Mouse (Mus musculus): ENCODE results near the gene Ncam2. TPM values are rescaled to one million over a fixed set of nuclear protein-coding genes. Genes with fewer than 3 reads are reported as not detected.

Ncam2 gene
- total RNA-seq, 1 experiment: 0.13 TPM

DNA sequence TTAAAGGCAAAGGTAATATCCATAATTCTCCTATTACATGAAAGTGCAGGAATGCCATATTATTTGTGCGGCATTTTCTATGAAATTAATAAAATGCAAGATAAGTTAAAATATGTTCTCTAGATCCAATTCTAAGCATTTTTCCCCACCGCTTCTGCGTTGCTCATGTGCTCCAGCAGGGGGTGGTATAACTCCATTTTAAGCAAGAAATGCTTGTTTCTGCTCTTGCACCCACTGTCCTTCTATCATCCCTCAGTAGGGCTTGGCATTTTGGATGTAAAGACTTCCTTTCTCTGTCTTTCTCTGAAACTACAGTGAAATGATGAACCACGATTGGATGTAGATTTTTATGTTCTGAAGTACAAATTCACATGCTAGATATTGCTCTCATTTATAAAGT lies 1.5 kb downstream of the Ncam2 start:
- in situ Hi-C loops (cut with MboI; ENCODE audit: low sequenced_read_pairs in 2 of 2, unreplicated experiment in 2 of 2): no loop called here
- no peaks in the 10 kb centered on the region for H3K36me3 ChIP-seq (ENCODE audit: control insufficient read depth, insufficient read depth, low read length, poor library complexity, severe bottlenecking)
- DNase-seq (ENCODE audit: low read depth, low spot score): peak; percentile 40
- no peaks in the 10 kb centered on the region for H3K4me1 ChIP-seq (ENCODE audit: control insufficient read depth in 2 of 2, insufficient read depth in 2 of 2, low read length in 2 of 2, poor library complexity in 1 of 2)
- no peaks in the 10 kb centered on the region for H3K9me3 ChIP-seq (ENCODE audit: control insufficient read depth, insufficient read depth, low read depth, low read length)
- no peak overlapping the region for H3K4me3 ChIP-seq (ENCODE audit: insufficient read depth in 1 of 2, low read depth in 1 of 2, low read length in 2 of 2, poor library complexity in 1 of 2, severe bottlenecking in 1 of 2)
- H3K27ac ChIP-seq (ENCODE audit: insufficient read depth, low read depth, low read length, poor library complexity, severe bottlenecking): no peak overlapping the region
- no peak overlapping the region for H3K9ac ChIP-seq (ENCODE audit: insufficient read depth, low read depth, low read length, poor library complexity, severe bottlenecking)
- TF ChIP-seq CHD2 (IDR thresholded peaks at IDR 0.05; ENCODE audit: low read depth, low read length) (no peak), HCFC1 (IDR thresholded peaks at IDR 0.05; ENCODE audit: borderline replicate concordance, insufficient read depth, low read length) (no peak), ZC3H11A (IDR thresholded peaks at IDR 0.05; ENCODE audit: borderline replicate concordance, low read depth, low read length) (peak; percentile 78), ZNF384 (IDR thresholded peaks at IDR 0.05; ENCODE audit: low read depth, low read length) (no peak), MAFK (IDR thresholded peaks at IDR 0.05; ENCODE audit: insufficient read depth, low read depth, low read length) (no peak)

DNA sequence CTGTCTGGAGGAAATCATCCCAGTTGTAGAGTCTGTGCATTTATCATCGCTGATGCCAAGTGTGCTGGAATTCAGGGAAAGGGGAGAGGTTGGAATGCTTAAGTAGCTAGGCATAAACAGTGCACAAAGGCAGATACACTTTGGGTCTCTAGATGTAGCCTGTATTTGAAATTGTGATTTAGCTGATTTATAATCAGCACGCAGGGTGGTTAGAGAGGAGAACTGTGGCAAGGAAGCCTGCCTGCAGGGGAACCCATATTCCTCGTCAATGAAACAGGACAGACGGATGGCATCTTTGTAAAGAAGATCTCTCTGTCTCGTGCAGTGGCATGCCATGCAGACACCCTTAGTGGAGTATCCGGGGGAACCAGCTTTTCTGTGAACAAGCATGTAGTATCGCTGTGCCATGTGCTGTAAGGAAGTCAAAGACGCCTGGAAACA lies 2.2 kb downstream of the Ncam2 start:
- TF ChIP-seq HCFC1 (IDR thresholded peaks at IDR 0.05; ENCODE audit: borderline replicate concordance, insufficient read depth, low read length) (no peak), ZNF384 (IDR thresholded peaks at IDR 0.05; ENCODE audit: low read depth, low read length) (no peak), MAFK (IDR thresholded peaks at IDR 0.05; ENCODE audit: insufficient read depth, low read depth, low read length) (no peak), ZC3H11A (IDR thresholded peaks at IDR 0.05; ENCODE audit: borderline replicate concordance, low read depth, low read length) (no peak), CHD2 (IDR thresholded peaks at IDR 0.05; ENCODE audit: low read depth, low read length) (no peak)
- no peaks in the 10 kb centered on the region for H3K9me3 ChIP-seq (ENCODE audit: control insufficient read depth, insufficient read depth, low read depth, low read length)
- no peaks in the 10 kb centered on the region for H3K4me1 ChIP-seq (ENCODE audit: control insufficient read depth in 2 of 2, insufficient read depth in 2 of 2, low read length in 2 of 2, poor library complexity in 1 of 2)
- H3K36me3 ChIP-seq (ENCODE audit: control insufficient read depth, insufficient read depth, low read length, poor library complexity, severe bottlenecking): no peaks in the 10 kb centered on the region
- in situ Hi-C loops (cut with MboI; ENCODE audit: low sequenced_read_pairs in 2 of 2, unreplicated experiment in 2 of 2): no loop called here
- no peak overlapping the region for H3K4me3 ChIP-seq (ENCODE audit: insufficient read depth in 1 of 2, low read depth in 1 of 2, low read length in 2 of 2, poor library complexity in 1 of 2, severe bottlenecking in 1 of 2)
- no peak for DNase-seq (ENCODE audit: low read depth, low spot score)
- H3K9ac ChIP-seq (ENCODE audit: insufficient read depth, low read depth, low read length, poor library complexity, severe bottlenecking): no peak overlapping the region
- H3K27ac ChIP-seq (ENCODE audit: insufficient read depth, low read depth, low read length, poor library complexity, severe bottlenecking): no peak overlapping the region

DNA sequence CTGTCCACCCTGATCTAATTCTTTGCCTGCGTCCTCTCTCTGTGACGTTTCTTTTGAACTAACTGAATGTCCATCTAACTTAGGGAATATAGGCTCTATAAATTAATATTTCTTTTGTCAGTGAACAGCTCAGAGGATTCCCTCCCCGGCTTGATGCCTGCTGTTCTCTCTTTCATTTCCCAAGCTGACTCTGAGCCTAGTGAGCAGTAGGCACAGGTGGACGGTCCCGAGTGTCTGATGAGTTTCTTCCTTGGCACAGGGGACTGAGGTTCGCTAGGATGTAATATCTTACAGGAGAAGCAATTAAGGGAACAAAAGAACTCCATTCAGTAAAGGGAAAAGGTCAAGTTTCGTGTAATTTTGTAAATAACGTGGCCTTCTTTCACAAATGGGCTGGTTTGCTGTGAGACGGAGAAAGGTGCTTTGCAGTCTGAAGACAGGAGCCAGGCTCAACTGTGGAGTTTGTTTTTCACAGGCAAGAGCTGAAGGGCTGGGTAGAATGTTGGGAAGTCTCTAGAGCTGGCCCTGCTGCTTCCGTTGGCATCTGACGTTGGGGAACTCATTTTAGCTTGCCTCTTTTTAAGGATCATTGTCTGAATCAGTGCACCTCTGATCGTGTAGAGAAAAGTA lies 4.0 kb downstream of the Ncam2 start:
- TF ChIP-seq ZC3H11A (IDR thresholded peaks at IDR 0.05; ENCODE audit: borderline replicate concordance, low read depth, low read length) (no peak), ZNF384 (IDR thresholded peaks at IDR 0.05; ENCODE audit: low read depth, low read length) (no peak), MAFK (IDR thresholded peaks at IDR 0.05; ENCODE audit: insufficient read depth, low read depth, low read length) (no peak), HCFC1 (IDR thresholded peaks at IDR 0.05; ENCODE audit: borderline replicate concordance, insufficient read depth, low read length) (no peak), CHD2 (IDR thresholded peaks at IDR 0.05; ENCODE audit: low read depth, low read length) (no peak)
- H3K9ac ChIP-seq (ENCODE audit: insufficient read depth, low read depth, low read length, poor library complexity, severe bottlenecking): no peak overlapping the region
- no peak overlapping the region for H3K4me3 ChIP-seq (ENCODE audit: insufficient read depth in 1 of 2, low read depth in 1 of 2, low read length in 2 of 2, poor library complexity in 1 of 2, severe bottlenecking in 1 of 2)
- in situ Hi-C loops (cut with MboI; ENCODE audit: low sequenced_read_pairs in 2 of 2, unreplicated experiment in 2 of 2): no loop called here
- H3K27ac ChIP-seq (ENCODE audit: insufficient read depth, low read depth, low read length, poor library complexity, severe bottlenecking): no peak overlapping the region
- no peaks in the 10 kb centered on the region for H3K9me3 ChIP-seq (ENCODE audit: control insufficient read depth, insufficient read depth, low read depth, low read length)
- no peak for DNase-seq (ENCODE audit: low read depth, low spot score)
- no peaks in the 10 kb centered on the region for H3K4me1 ChIP-seq (ENCODE audit: control insufficient read depth in 2 of 2, insufficient read depth in 2 of 2, low read length in 2 of 2, poor library complexity in 1 of 2)
- no peaks in the 10 kb centered on the region for H3K36me3 ChIP-seq (ENCODE audit: control insufficient read depth, insufficient read depth, low read length, poor library complexity, severe bottlenecking)

DNA sequence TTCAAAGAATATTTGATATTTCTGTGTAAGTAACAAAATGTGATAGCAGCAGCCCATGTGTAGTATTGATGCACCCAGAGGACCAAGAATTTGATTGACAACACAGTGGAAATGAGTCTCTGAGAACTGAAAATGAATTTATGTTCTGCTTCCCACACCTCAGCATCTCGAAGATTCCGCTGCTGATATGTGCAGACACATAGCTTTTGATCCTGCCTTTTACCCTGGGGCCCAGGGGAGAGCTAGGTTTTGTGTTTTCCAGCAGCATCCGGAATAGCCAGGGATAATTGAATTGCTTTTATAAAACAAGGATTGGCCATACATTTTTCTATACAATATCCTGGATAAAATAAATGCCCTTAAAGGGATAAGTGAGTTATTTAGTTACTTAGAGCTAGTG lies 20.7 kb downstream of the Ncam2 start:
- no peaks in the 10 kb centered on the region for H3K4me1 ChIP-seq (ENCODE audit: control insufficient read depth in 2 of 2, insufficient read depth in 2 of 2, low read length in 2 of 2, poor library complexity in 1 of 2)
- H3K36me3 ChIP-seq (ENCODE audit: control insufficient read depth, insufficient read depth, low read length, poor library complexity, severe bottlenecking): no peaks in the 10 kb centered on the region
- no peak overlapping the region for H3K9ac ChIP-seq (ENCODE audit: insufficient read depth, low read depth, low read length, poor library complexity, severe bottlenecking)
- no peak for DNase-seq (ENCODE audit: low read depth, low spot score)
- no peaks in the 10 kb centered on the region for H3K9me3 ChIP-seq (ENCODE audit: control insufficient read depth, insufficient read depth, low read depth, low read length)
- no peak overlapping the region for H3K27ac ChIP-seq (ENCODE audit: insufficient read depth, low read depth, low read length, poor library complexity, severe bottlenecking)
- H3K4me3 ChIP-seq (ENCODE audit: insufficient read depth in 1 of 2, low read depth in 1 of 2, low read length in 2 of 2, poor library complexity in 1 of 2, severe bottlenecking in 1 of 2): no peak overlapping the region
- TF ChIP-seq ZC3H11A (IDR thresholded peaks at IDR 0.05; ENCODE audit: borderline replicate concordance, low read depth, low read length): no peak
- no peak for TF ChIP-seq MAFK (IDR thresholded peaks at IDR 0.05; ENCODE audit: insufficient read depth, low read depth, low read length)
- no peak for TF ChIP-seq ZNF384 (IDR thresholded peaks at IDR 0.05; ENCODE audit: low read depth, low read length)
- TF ChIP-seq CHD2 (IDR thresholded peaks at IDR 0.05; ENCODE audit: low read depth, low read length): no peak
- TF ChIP-seq HCFC1 (IDR thresholded peaks at IDR 0.05; ENCODE audit: borderline replicate concordance, insufficient read depth, low read length): no peak
- in situ Hi-C loops (cut with MboI; ENCODE audit: low sequenced_read_pairs in 2 of 2, unreplicated experiment in 2 of 2): no loop called here

Data from ES-E14 (cell line).